Mouse (Mus musculus) embryonic fibroblast, embryonic 13.5 days (primary cell): ENCODE results near the gene Ugt1a9. TPM values are rescaled to one million over a fixed set of nuclear protein-coding genes. Genes with fewer than 3 reads are reported as not detected.

Source experiments
- H3K27ac ChIP-seq: 2 replicates; pipeline ENCODE4 v1.5.1; 2012; ENCODE audit warnings: low read length, control low read depth, inconsistent platforms; ENCODE audit not compliant: insufficient read depth
- H3K4me1 ChIP-seq: 2 replicates; pipeline ENCODE4 v1.6.1; 2011; ENCODE audit warnings: low read length; ENCODE audit not compliant: control insufficient read depth, insufficient read depth
- H3K4me3 ChIP-seq: 2 replicates; pipeline ENCODE4 v1.5.1; 2011; ENCODE audit warnings: mild to moderate bottlenecking, control low read depth, low read length; ENCODE audit not compliant: insufficient read depth
- CTCF ChIP-seq: IDR thresholded peaks from 2 replicates; pipeline ENCODE4 v1.5.1; 2011; ENCODE audit warnings: mild to moderate bottlenecking, control low read depth, low read length, moderate library complexity, borderline replicate concordance; ENCODE audit not compliant: insufficient read depth
- POLR2A ChIP-seq: IDR thresholded peaks from 2 replicates; pipeline ENCODE4 v1.6.1; 2011; ENCODE audit warnings: low read depth, mild to moderate bottlenecking, control low read depth, low read length, moderate library complexity
- polyA plus RNA-seq: library from polyadenylated mRNA; stranded (reverse); fragments of >200 nt; gene quantifications from 2 replicates; pipeline ENCODE4 v1.2.4, GENCODE M21; 2011; ENCODE audit warnings: low read depth; ENCODE audit not compliant: missing spikeins, insufficient read length

Gene Ugt1a9
- polyA plus RNA-seq, 1 experiment: not detected

DNA sequence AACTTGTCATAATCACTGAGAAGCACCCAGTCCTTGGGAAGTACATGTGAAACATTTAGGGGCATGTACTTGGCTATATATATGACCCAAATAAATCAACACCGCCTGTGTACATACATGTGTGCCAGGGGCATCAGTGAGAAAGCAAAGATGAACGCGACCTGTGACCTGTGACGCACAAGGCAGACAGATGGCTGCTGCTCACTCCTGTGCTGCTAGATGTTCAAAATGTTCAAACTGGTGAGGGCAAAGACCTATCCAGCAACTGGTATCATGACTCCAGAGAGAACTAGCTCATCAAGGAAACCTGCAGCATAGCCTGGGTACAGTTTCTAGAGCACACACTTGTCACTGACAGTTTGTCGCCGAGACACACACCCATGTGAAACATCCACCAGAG is 196.9 kb downstream of the Ugt1a9 start:
- TF ChIP-seq POLR2A (no peak), CTCF (no peak)
- peaks cover 6% of the 10 kb centered on the region for H3K4me1 ChIP-seq
- H3K4me3 ChIP-seq: no peak overlapping the region
- no peak overlapping the region for H3K27ac ChIP-seq

DNA sequence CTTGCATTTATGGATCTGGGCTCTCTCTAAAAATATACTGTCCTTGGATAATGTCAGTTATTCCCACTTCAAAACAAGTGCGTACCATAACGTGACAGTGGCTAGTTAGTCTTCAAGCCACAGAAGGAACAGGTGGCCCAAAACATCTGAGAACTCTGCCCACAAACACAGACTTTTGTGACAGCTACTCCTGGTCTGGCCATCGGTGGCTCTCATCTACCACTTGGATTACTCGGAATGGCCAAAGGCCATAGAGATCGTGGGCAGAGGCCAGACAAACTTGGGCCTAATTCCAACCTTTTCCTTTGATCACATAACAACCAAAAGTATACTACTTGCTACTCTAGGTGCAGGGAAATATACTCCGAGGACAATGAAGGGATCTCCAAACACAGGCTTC is 197.5 kb downstream of the Ugt1a9 start:
- TF ChIP-seq CTCF (no peak), POLR2A (no peak)
- Histone ChIP-seq H3K4me3 (no peak overlapping the region), H3K27ac (no peak overlapping the region), H3K4me1 (0 out of 2 replicates have a peak, but pooled peaks cover under 1% of the 10 kb centered on the region)

Other genes with a start within 250 kb of the Ugt1a9 start
- 25.8 and 34.0 TPM in 2 replicates for gene Dgkd, start 217.5 kb upstream of the Ugt1a9 start, polyA plus RNA-seq
- gene Usp40, start 62.2 kb upstream of the Ugt1a9 start, polyA plus RNA-seq: 40.6 and 44.4 TPM in 2 replicates
- gene Ugt1a10, start 15.4 kb upstream of the Ugt1a9 start, polyA plus RNA-seq: not detected in 2 replicates
- not detected in 2 replicates for gene Ugt1a8, start 17.0 kb downstream of the Ugt1a9 start, polyA plus RNA-seq
- gene Ugt1a7c, start 24.3 kb downstream of the Ugt1a9 start, polyA plus RNA-seq: 8.0 and 11.2 TPM in 2 replicates
- 0.58 and 1.8 TPM in 2 replicates for gene Ugt1a6b, start 32.5 kb downstream of the Ugt1a9 start, polyA plus RNA-seq
- gene Ugt1a6a, start 64.0 kb downstream of the Ugt1a9 start, polyA plus RNA-seq: 16.4 and 20.8 TPM in 2 replicates
- gene Ugt1a5, start 95.2 kb downstream of the Ugt1a9 start, polyA plus RNA-seq: 0.39 TPM in 1 of 2 replicates, not detected in the other
- gene Ugt1a2, start 129.8 kb downstream of the Ugt1a9 start, polyA plus RNA-seq: not detected in 2 replicates
- gene Dnajb3, start 135.0 kb downstream of the Ugt1a9 start, polyA plus RNA-seq: 3.0 and 3.9 TPM in 2 replicates
- not detected in 2 replicates for gene Ugt1a1, start 141.2 kb downstream of the Ugt1a9 start, polyA plus RNA-seq
- gene Mroh2a, start 156.2 kb downstream of the Ugt1a9 start, polyA plus RNA-seq: not detected in 2 replicates
- gene Hjurp, start 206.8 kb downstream of the Ugt1a9 start, polyA plus RNA-seq: 106 and 122 TPM in 2 replicates
- gene Trpm8, start 206.9 kb downstream of the Ugt1a9 start, polyA plus RNA-seq: not detected in 2 replicates